8 mouse cellular contexts compared by ENCODE assay signal in genomic region chr7:25689603-25690021, GRCm38 (mm10). TPM values are rescaled to one million over a fixed set of nuclear protein-coding genes. Genes with fewer than 3 reads are reported as not detected.
A peak's percentile ranks its signal among the peaks of the same experiment; 100 is the strongest.
DNase-seq lines count a peak whose midpoint lies in the region; ATAC-seq and TF ChIP-seq lines count a peak whose summit lies in the region.

No protein-coding gene starts in this region.

- TF ChIP-seq POLR2A in lung, adult 2 months (IDR thresholded peaks at IDR 0.05; ENCODE audit: borderline replicate concordance, extremely low read depth, low read depth, low read length): no peak

- 0 out of 2 replicates have a peak, but pooled peaks cover 3% of the 10 kb centered on the region for H3K9me3 ChIP-seq in embryonic facial prominence, embryonic 14.5 days (ENCODE audit: control insufficient read depth, low read length)
- H3K9me3 ChIP-seq in limb, embryonic 12.5 days: no peaks in the 10 kb centered on the region; the same call in 1 of the 2 replicates
- no peaks in the 10 kb centered on the region for H3K9me3 ChIP-seq in neural tube, embryonic 14.5 days (ENCODE audit: control insufficient read depth, low read length)

- no peaks in the 10 kb centered on the region for H3K36me3 ChIP-seq in embryonic facial prominence, embryonic 14.5 days (ENCODE audit: control insufficient read depth, insufficient read depth, low read length)
- H3K36me3 ChIP-seq in limb, embryonic 12.5 days: no peaks in the 10 kb centered on the region
- H3K36me3 ChIP-seq in neural tube, embryonic 14.5 days (ENCODE audit: control insufficient read depth, insufficient read depth, low read length): no peaks in the 10 kb centered on the region

- peak overlapping the region; percentile 78 for H3K4me3 ChIP-seq in lung, adult 2 months (replicated peaks; ENCODE audit: extremely low read depth, low read depth, low read length)
- peak overlapping the region; percentile 73 for H3K4me3 ChIP-seq in embryonic facial prominence, embryonic 14.5 days (ENCODE audit: low read depth, low read length)
- peak overlapping the region; percentile 67 for H3K4me3 ChIP-seq in limb, embryonic 12.5 days (replicated peaks)
- peak overlapping the region; percentile 37 for H3K4me3 ChIP-seq in neural tube, embryonic 14.5 days (ENCODE audit: low read depth, low read length)

- H3K4me1 ChIP-seq in lung, adult 2 months (ENCODE audit: control insufficient read depth, insufficient read depth, low read length): peaks cover 4% of the 10 kb centered on the region
- peaks cover 23% of the 10 kb centered on the region; the same call in 1 of the 2 replicates for H3K4me1 ChIP-seq in embryonic facial prominence, embryonic 14.5 days (ENCODE audit: control insufficient read depth, insufficient read depth, low read length)
- peaks cover 36% of the 10 kb centered on the region for H3K4me1 ChIP-seq in limb, embryonic 12.5 days (replicated peaks)
- peaks cover 13% of the 10 kb centered on the region for H3K4me1 ChIP-seq in neural tube, embryonic 14.5 days (ENCODE audit: control insufficient read depth, insufficient read depth, low read length)

- H3K27me3 ChIP-seq in embryonic facial prominence, embryonic 14.5 days (replicated peaks; ENCODE audit: control insufficient read depth, insufficient read depth, low read length): peaks cover 46% of the 10 kb centered on the region
- H3K27me3 ChIP-seq in limb, embryonic 12.5 days: peaks cover 72% of the 10 kb centered on the region
- peaks cover 47% of the 10 kb centered on the region for H3K27me3 ChIP-seq in neural tube, embryonic 14.5 days (ENCODE audit: control insufficient read depth, insufficient read depth, low read length)

- WGBS in lung, adult 2 months: 13% methylated on average over 12 of the region's 12 CpGs
- 11% methylated on average over 12 of the region's 12 CpGs for WGBS in embryonic facial prominence, embryonic 14.5 days
- 11% methylated on average over 12 of the region's 12 CpGs for WGBS in limb, embryonic 12.5 days
- WGBS in neural tube, embryonic 14.5 days: 8% methylated on average over 12 of the region's 12 CpGs

- peak overlapping the region; percentile 76; the same call in 1 of the 2 replicates for H3K9ac ChIP-seq in embryonic facial prominence, embryonic 14.5 days (ENCODE audit: low read depth, low read length)
- H3K9ac ChIP-seq in limb, embryonic 12.5 days (replicated peaks): no peak overlapping the region
- peak overlapping the region; percentile 30; the same call in 1 of the 2 replicates for H3K9ac ChIP-seq in neural tube, embryonic 14.5 days (replicated peaks; ENCODE audit: low read depth, low read length)

- peak overlapping the region; percentile 90 for H3K4me2 ChIP-seq in embryonic facial prominence, embryonic 14.5 days (ENCODE audit: low read depth, low read length)
- H3K4me2 ChIP-seq in limb, embryonic 12.5 days: peak overlapping the region; percentile 87
- H3K4me2 ChIP-seq in neural tube, embryonic 14.5 days (ENCODE audit: low read depth, low read length): peak overlapping the region; percentile 52

- ATAC-seq in embryonic facial prominence, embryonic 14.5 days (ENCODE audit: low read depth): no peak
- ATAC-seq in limb, embryonic 12.5 days (ENCODE audit: insufficient number of reproducible peaks, insufficient read depth, low FRiP score, low TSS enrichment, low read depth): no peak
- ATAC-seq in neural tube, embryonic 14.5 days (ENCODE audit: low read depth): no peak

- DNase-seq in lung, adult 2 months: no peak
- DNase-seq in lung, adult 18-20 months: no peak
- no peak for DNase-seq in embryonic facial prominence, embryonic 14.5 days (ENCODE audit: low spot score)
- DNase-seq in adrenal gland, adult 18-20 months (ENCODE audit: low spot score in 2 of 2): no peak
- no peak for DNase-seq in embryo, embryonic 10.5 days (ENCODE audit: low spot score)
- DNase-seq in lung, postnatal 36 days: no peak

- no peak for TF ChIP-seq CTCF in lung, adult 2 months (IDR thresholded peaks at IDR 0.05; ENCODE audit: insufficient read depth, low read length)

- no peak overlapping the region for H3K27ac ChIP-seq in embryonic facial prominence, embryonic 14.5 days (replicated peaks; ENCODE audit: low read depth, low read length)
- no peak overlapping the region for H3K27ac ChIP-seq in limb, embryonic 12.5 days
- H3K27ac ChIP-seq in neural tube, embryonic 14.5 days (ENCODE audit: low read depth, low read length): no peak overlapping the region

RNA-seq across cellular contexts. Expression of gene Tgfb1, which starts 2.8 kb away (rescaled TPM):
- polyA plus RNA-seq in lung, adult 2 months (2012; rRNA removed): 68.3 and 71.1 TPM in 2 replicates
- polyA plus RNA-seq in embryonic facial prominence, embryonic 14.5 days (2014; fragmentation: Nextera tagmentation; extraction: Ambion mirVana): 3.0 and 3.9 TPM in 2 replicates
- polyA plus RNA-seq in limb, embryonic 12.5 days (2016; fragmentation: Nextera tagmentation; extraction: Ambion mirVana): 1.6 and 2.2 TPM in 2 replicates
- 0.42 and 1.1 TPM in 2 replicates for polyA plus RNA-seq in neural tube, embryonic 14.5 days (2014; fragmentation: Nextera tagmentation; extraction: Ambion mirVana)
- 10 to 100 TPM; 26.2 to 36.0 TPM for total RNA-seq in adrenal gland, adult 18-20 months (2021)

RNA-seq across cellular contexts. Expression of gene B9d2, which starts 9.0 kb away (rescaled TPM):
- polyA plus RNA-seq in lung, adult 2 months (2012; rRNA removed): 51.7 and 53.4 TPM in 2 replicates
- 25.1 and 27.5 TPM in 2 replicates for polyA plus RNA-seq in embryonic facial prominence, embryonic 14.5 days (2014; fragmentation: Nextera tagmentation; extraction: Ambion mirVana)
- 30.4 and 30.5 TPM in 2 replicates for polyA plus RNA-seq in limb, embryonic 12.5 days (2016; fragmentation: Nextera tagmentation; extraction: Ambion mirVana)
- polyA plus RNA-seq in neural tube, embryonic 14.5 days (2014; fragmentation: Nextera tagmentation; extraction: Ambion mirVana): 37.1 and 38.3 TPM in 2 replicates
- total RNA-seq in adrenal gland, adult 18-20 months (2021): 10 to 100 TPM; 15.0 to 16.2 TPM

RNA-seq across cellular contexts. Expression of gene Tmem91, which starts 14.6 kb away (rescaled TPM):
- polyA plus RNA-seq in lung, adult 2 months (2012; rRNA removed): 0.37 and 0.86 TPM in 2 replicates
- 1.9 and 3.0 TPM in 2 replicates for polyA plus RNA-seq in embryonic facial prominence, embryonic 14.5 days (2014; fragmentation: Nextera tagmentation; extraction: Ambion mirVana)
- polyA plus RNA-seq in limb, embryonic 12.5 days (2016; fragmentation: Nextera tagmentation; extraction: Ambion mirVana): 2.7 and 3.1 TPM in 2 replicates
- polyA plus RNA-seq in neural tube, embryonic 14.5 days (2014; fragmentation: Nextera tagmentation; extraction: Ambion mirVana): 39.7 and 66.3 TPM in 2 replicates
- not detected for total RNA-seq in adrenal gland, adult 18-20 months (2021)

RNA-seq across cellular contexts. Expression of gene Ccdc97, which starts 29.3 kb away (rescaled TPM):
- 60.0 and 69.2 TPM in 2 replicates for polyA plus RNA-seq in lung, adult 2 months (2012; rRNA removed)
- polyA plus RNA-seq in embryonic facial prominence, embryonic 14.5 days (2014; fragmentation: Nextera tagmentation; extraction: Ambion mirVana): 25.1 and 28.0 TPM in 2 replicates
- 20.6 and 23.6 TPM in 2 replicates for polyA plus RNA-seq in limb, embryonic 12.5 days (2016; fragmentation: Nextera tagmentation; extraction: Ambion mirVana)
- polyA plus RNA-seq in neural tube, embryonic 14.5 days (2014; fragmentation: Nextera tagmentation; extraction: Ambion mirVana): 39.5 and 42.4 TPM in 2 replicates
- 10 to 100 TPM; 52.1 to 53.0 TPM for total RNA-seq in adrenal gland, adult 18-20 months (2021)

RNA-seq across cellular contexts. Expression of gene Exosc5, which starts 30.6 kb away (rescaled TPM):
- 53.1 and 60.8 TPM in 2 replicates for polyA plus RNA-seq in lung, adult 2 months (2012; rRNA removed)
- polyA plus RNA-seq in embryonic facial prominence, embryonic 14.5 days (2014; fragmentation: Nextera tagmentation; extraction: Ambion mirVana): 62.3 and 65.1 TPM in 2 replicates
- 74.1 and 74.2 TPM in 2 replicates for polyA plus RNA-seq in limb, embryonic 12.5 days (2016; fragmentation: Nextera tagmentation; extraction: Ambion mirVana)
- polyA plus RNA-seq in neural tube, embryonic 14.5 days (2014; fragmentation: Nextera tagmentation; extraction: Ambion mirVana): 38.1 and 40.2 TPM in 2 replicates
- total RNA-seq in adrenal gland, adult 18-20 months (2021): 10 to 100 TPM; 38.0 to 49.3 TPM

Comparison
In these comparisons a context has a peak if more than half of its experiments do, and no peak if none do; other contexts are left out.
1. RNA of gene Tgfb1, which starts 2.8 kb away (polyA plus RNA-seq): 68.3 to 71.1 TPM in lung, adult 2 months; 3.0 to 3.9 TPM in embryonic facial prominence, embryonic 14.5 days, 1.6 to 2.2 TPM in limb, embryonic 12.5 days and 0.42 to 1.1 TPM in neural tube, embryonic 14.5 days; every median in the first group is over 10 times any median in the second.
2. Peak in every context shown above with its lines, with median percentiles within 50 percentile points of each other: H3K4me3 ChIP-seq and H3K4me2 ChIP-seq.